Mouse (Mus musculus) thymus, adult 2 months (tissue): ENCODE measurements around the gene Trpv5. TPM values are rescaled to one million over a fixed set of nuclear protein-coding genes. Genes with fewer than 3 reads are reported as not detected.
A peak's percentile ranks its signal among the peaks of the same experiment; 100 is the strongest.

ENCODE experiments used
- DNase-seq: peaks from one replicate; pipeline ENCODE4 v3.0.0; 2021
- H3K27ac ChIP-seq: fragments of 200-500 bp; 2 replicates; pipeline ENCODE4 v1.5.1; 2012; ENCODE audit warnings: low read length, control low read depth; ENCODE audit not compliant: control insufficient read depth, insufficient read depth
- H3K27me3 ChIP-seq: fragments of 200-500 bp; 2 replicates; pipeline ENCODE4 v1.6.1; 2012; ENCODE audit warnings: mild to moderate bottlenecking, low read length, moderate library complexity, mixed read lengths; ENCODE audit not compliant: control insufficient read depth, insufficient read depth
- H3K36me3 ChIP-seq: fragments of 200-500 bp; 2 replicates; pipeline ENCODE4 v1.6.1; 2012; ENCODE audit warnings: mild to moderate bottlenecking, low read length, moderate library complexity; ENCODE audit not compliant: control insufficient read depth, insufficient read depth
- H3K4me1 ChIP-seq: fragments of 200-500 bp; replicated peaks from 2 replicates; pipeline ENCODE4 v1.6.1; 2012; ENCODE audit warnings: low read length; ENCODE audit not compliant: control insufficient read depth, insufficient read depth
- H3K4me3 ChIP-seq: fragments of 200-500 bp; 2 replicates; pipeline ENCODE4 v1.5.1; 2012; ENCODE audit warnings: mild to moderate bottlenecking, low read length, control low read depth, moderate library complexity; ENCODE audit not compliant: control insufficient read depth, insufficient read depth
- CTCF ChIP-seq: fragments of 200-500 bp; IDR thresholded peaks from 2 replicates; pipeline ENCODE4 v1.5.1; 2012; ENCODE audit warnings: mild to moderate bottlenecking, control low read depth, low read length, moderate library complexity, borderline replicate concordance; ENCODE audit not compliant: control insufficient read depth, poor library complexity, insufficient read depth; ENCODE audit errors: extremely low read depth
- POLR2A ChIP-seq: fragments of 200-500 bp; IDR thresholded peaks from 2 replicates; pipeline ENCODE4 v1.6.1; 2012; ENCODE audit warnings: mild to moderate bottlenecking, low read length, control low read depth, moderate library complexity; ENCODE audit not compliant: control insufficient read depth, poor library complexity, insufficient read depth; ENCODE audit errors: extremely low read depth
- WGBS: fragments of 180-500 bp; shearing (Covaris S2); methylation state at CpG from one replicate; pipeline ENCODE4 v1.1.7; 2018; 5-methylcytosine and 5-hydroxymethylcytosine counted together
- polyA plus RNA-seq: library from polyadenylated mRNA; depleted of rRNA; stranded (reverse); fragments of >200 nt; gene quantifications from 2 replicates; pipeline ENCODE4 v1.2.3, GENCODE M21; 2012

Gene Trpv5
- polyA plus RNA-seq, 1 experiment: not detected

- no peak for DNase-seq
- Histone ChIP-seq H3K27me3 (no peaks in the 10 kb centered on the region), H3K27ac (no peak overlapping the region)
Measured at GRCm38 (mm10) chr6:41681656-41682055, 1.1 kb upstream of the Trpv5 start.

GRCm38 (mm10) chr6:41676530-41676929 lies 4.0 kb downstream of the Trpv5 start:
- H3K4me1 ChIP-seq: no peaks in the 10 kb centered on the region; the same call in 1 of the 2 replicates
- WGBS: 97% methylated on average over 2 of the region's 2 CpGs
- H3K27me3 ChIP-seq: no peaks in the 10 kb centered on the region
- TF ChIP-seq CTCF (no peak), POLR2A (no peak)
- H3K27ac ChIP-seq: no peak overlapping the region
- DNase-seq: no peak
- H3K36me3 ChIP-seq: no peaks in the 10 kb centered on the region
- H3K4me3 ChIP-seq: no peak overlapping the region

More at GRCm38 (mm10) chr6:41681656-41682055, 1.1 kb upstream of the Trpv5 start:
- TF ChIP-seq POLR2A (no peak), CTCF (no peak)
- H3K4me3 ChIP-seq: no peak overlapping the region
- H3K36me3 ChIP-seq: no peaks in the 10 kb centered on the region
- WGBS: 84% methylated on average over 5 of the region's 5 CpGs
- no peaks in the 10 kb centered on the region; the same call in 1 of the 2 replicates for H3K4me1 ChIP-seq

- H3K4me3 ChIP-seq: no peak overlapping the region
- 30% methylated on average over 2 of the region's 2 CpGs for WGBS
- H3K27ac ChIP-seq: no peak overlapping the region
- no peaks in the 10 kb centered on the region for H3K36me3 ChIP-seq
- no peaks in the 10 kb centered on the region for H3K27me3 ChIP-seq
- DNase-seq: peak; percentile 44
- H3K4me1 ChIP-seq: no peaks in the 10 kb centered on the region
- TF ChIP-seq CTCF: no peak
- TF ChIP-seq POLR2A: no peak
Measured at GRCm38 (mm10) chr6:41662320-41662719, 18.2 kb downstream of the Trpv5 start.

- no peaks in the 10 kb centered on the region for H3K27me3 ChIP-seq
- no peak overlapping the region for H3K27ac ChIP-seq
- 91% methylated on average over 1 of the region's 1 CpGs for WGBS
- H3K4me1 ChIP-seq: 0 out of 2 replicates have a peak, but pooled peaks cover 2% of the 10 kb centered on the region
- DNase-seq: no peak
- TF ChIP-seq POLR2A (no peak), CTCF (no peak)
- H3K36me3 ChIP-seq: no peaks in the 10 kb centered on the region
- no peak overlapping the region for H3K4me3 ChIP-seq
Measured at GRCm38 (mm10) chr6:41658487-41658886, 22.1 kb downstream of the Trpv5 start.

- Histone ChIP-seq H3K27ac (no peak overlapping the region), H3K4me3 (no peak overlapping the region), H3K27me3 (no peaks in the 10 kb centered on the region), H3K36me3 (no peaks in the 10 kb centered on the region), H3K4me1 (0 out of 2 replicates have a peak, but pooled peaks cover 2% of the 10 kb centered on the region)
- TF ChIP-seq POLR2A: no peak
- TF ChIP-seq CTCF: no peak
- no peak for DNase-seq
- WGBS: 14% methylated on average over 8 of the region's 8 CpGs
Measured at GRCm38 (mm10) chr6:41654648-41655047, 25.9 kb downstream of the Trpv5 start.

GRCm38 (mm10) chr6:41653173-41653572 lies 27.4 kb downstream of the Trpv5 start:
- Histone ChIP-seq H3K27ac (no peak overlapping the region), H3K36me3 (no peaks in the 10 kb centered on the region), H3K4me1 (0 out of 2 replicates have a peak, but pooled peaks cover 2% of the 10 kb centered on the region), H3K27me3 (no peaks in the 10 kb centered on the region), H3K4me3 (no peak overlapping the region)
- TF ChIP-seq POLR2A (no peak), CTCF (no peak)
- DNase-seq: no peak
- 62% methylated on average over 5 of the region's 5 CpGs for WGBS

- Histone ChIP-seq H3K4me3 (no peak overlapping the region), H3K27me3 (no peaks in the 10 kb centered on the region), H3K36me3 (no peaks in the 10 kb centered on the region), H3K27ac (no peak overlapping the region), H3K4me1 (no peaks in the 10 kb centered on the region)
- TF ChIP-seq CTCF (no peak), POLR2A (no peak)
- no peak for DNase-seq
Measured at GRCm38 (mm10) chr6:41646672-41647071, 33.9 kb downstream of the Trpv5 start.
